21 mouse cellular contexts compared by ENCODE assay signal in the genomic region with DNA sequence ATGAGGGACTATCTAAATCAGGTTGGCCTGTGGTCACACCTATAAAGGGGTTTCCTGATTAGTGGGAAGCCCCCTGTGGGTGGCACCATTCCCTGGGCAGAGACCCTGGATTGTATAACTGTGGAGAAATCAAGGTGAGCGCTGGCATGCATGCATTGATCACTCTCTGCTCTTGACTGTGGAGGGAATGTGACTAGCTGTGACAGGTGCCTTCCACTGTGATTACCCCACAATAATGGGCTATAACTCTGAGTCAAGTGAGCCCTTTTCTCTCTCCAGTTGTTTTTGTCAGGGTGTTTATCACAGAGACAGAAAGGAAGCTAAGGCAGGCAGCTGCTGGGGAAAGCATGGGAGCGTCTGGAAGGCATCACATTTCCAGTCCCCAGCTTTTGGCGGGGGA.
"Had no signal": no experiment of that assay in that cellular context is flagged by ENCODE, and none has a peak within 500 bp of the region (broad histone marks: within the 10 kb centered on the region; RNA-seq: fewer than 3 reads in every experiment).

No protein-coding gene starts in this region.

- DNase-seq: liver, postnatal 0 days; lung, adult 2 months; lung, postnatal 14 days; lung, postnatal 36 days; retina, postnatal 1 day; right cerebral cortex, adult 18-20 months; right cerebral cortex, postnatal 25 days; right cerebral cortex, postnatal 4 days; spleen, adult 18-20 months; thymus, adult 18-20 months; thymus, postnatal 14 days; thymus, postnatal 36 days had no signal

- H3K9me3 ChIP-seq: lung, embryonic 15.5 days; megakaryocyte, embryonic 14.5 days; midbrain, embryonic 13.5 days; midbrain, embryonic 15.5 days; neural tube, embryonic 13.5 days; neural tube, embryonic 15.5 days had no signal

- ATAC-seq: liver, postnatal 0 days; lung, postnatal 0 days; midbrain, embryonic 13.5 days; midbrain, embryonic 15.5 days had no signal

- H3K36me3 ChIP-seq: lung, embryonic 15.5 days; midbrain, embryonic 13.5 days; midbrain, embryonic 15.5 days; neural tube, embryonic 13.5 days; neural tube, embryonic 15.5 days had no signal

- H3K27ac ChIP-seq: lung, embryonic 15.5 days; macrophage; midbrain, embryonic 13.5 days; midbrain, embryonic 15.5 days; neural tube, embryonic 13.5 days; neural tube, embryonic 15.5 days had no signal

- H3K4me2 ChIP-seq: lung, embryonic 15.5 days; midbrain, embryonic 11.5 days; midbrain, embryonic 13.5 days; midbrain, embryonic 15.5 days; neural tube, embryonic 13.5 days; neural tube, embryonic 15.5 days had no signal

- H3K4me1 ChIP-seq: midbrain, embryonic 13.5 days; midbrain, embryonic 15.5 days; neural tube, embryonic 13.5 days; neural tube, embryonic 15.5 days had no signal

- H3K4me3 ChIP-seq: lung, embryonic 15.5 days; megakaryocyte, embryonic 14.5 days; midbrain, embryonic 13.5 days; midbrain, embryonic 15.5 days; neural tube, embryonic 13.5 days; neural tube, embryonic 15.5 days had no signal

- H3K27me3 ChIP-seq: lung, embryonic 15.5 days; megakaryocyte, embryonic 14.5 days; midbrain, embryonic 13.5 days; midbrain, embryonic 15.5 days; neural tube, embryonic 13.5 days; neural tube, embryonic 15.5 days had no signal

- H3K9ac ChIP-seq: liver, postnatal 0 days; lung, embryonic 15.5 days; midbrain, embryonic 13.5 days; midbrain, embryonic 15.5 days; neural tube, embryonic 13.5 days; neural tube, embryonic 15.5 days had no signal
